Comparison of ENCODE assay signal across 8 mouse cellular contexts in the genomic region with DNA sequence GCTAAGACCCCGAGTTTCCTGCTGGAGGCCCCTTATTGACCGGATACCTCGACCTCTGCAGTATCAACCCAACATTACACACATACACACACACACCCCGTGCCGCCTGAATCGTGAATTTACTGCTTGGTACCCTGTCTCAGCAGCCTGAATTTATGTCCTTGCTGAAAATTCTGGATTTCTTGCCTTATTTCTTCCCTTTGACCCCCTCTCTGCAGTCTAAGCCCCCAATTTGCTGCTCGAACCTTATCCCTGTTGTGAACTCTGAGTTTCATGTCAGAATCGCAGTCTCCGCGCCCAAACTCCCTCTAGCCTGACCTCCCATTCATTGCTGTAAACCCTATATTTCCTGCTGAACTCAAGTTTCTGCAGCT. TPM values are rescaled to one million over a fixed set of nuclear protein-coding genes. Genes with fewer than 3 reads are reported as not detected.
DNase-seq lines count a peak whose midpoint lies in the region; ATAC-seq and TF ChIP-seq lines count a peak whose summit lies in the region.

No protein-coding gene starts in this region.

- peak overlapping the region; percentile 84 for H3K4me3 ChIP-seq in kidney, postnatal 0 days (replicated peaks; ENCODE audit: low read depth, low read length)
- H3K4me3 ChIP-seq in embryonic facial prominence, embryonic 11.5 days (ENCODE audit: low read depth, low read length), result peak overlapping the region; percentile 86
- H3K4me3 ChIP-seq in hindbrain, embryonic 16.5 days (ENCODE audit: low read length), result peak overlapping the region; percentile 91
- peak overlapping the region; percentile 61 for H3K4me3 ChIP-seq in midbrain, postnatal 0 days (ENCODE audit: low read depth, low read length)

- peak overlapping the region; percentile 91 for H3K9ac ChIP-seq in kidney, postnatal 0 days (ENCODE audit: low read depth, low read length)
- H3K9ac ChIP-seq in embryonic facial prominence, embryonic 11.5 days (replicated peaks; ENCODE audit: low read length), result peak overlapping the region; percentile 97
- peak overlapping the region; percentile 98 for H3K9ac ChIP-seq in hindbrain, embryonic 16.5 days (ENCODE audit: low read depth, low read length)
- H3K9ac ChIP-seq in midbrain, postnatal 0 days (replicated peaks; ENCODE audit: low read length, poor library complexity, severe bottlenecking), result peak overlapping the region; percentile 79

- H3K27me3 ChIP-seq in kidney, postnatal 0 days (ENCODE audit: insufficient read depth, low read length), result no peaks in the 10 kb centered on the region
- no peaks in the 10 kb centered on the region; the same call in 1 of the 2 replicates for H3K27me3 ChIP-seq in embryonic facial prominence, embryonic 11.5 days (ENCODE audit: control insufficient read depth, insufficient read depth, low read length)
- no peaks in the 10 kb centered on the region for H3K27me3 ChIP-seq in hindbrain, embryonic 16.5 days (replicated peaks; ENCODE audit: control insufficient read depth, insufficient read depth, low read length)
- H3K27me3 ChIP-seq in midbrain, postnatal 0 days (ENCODE audit: insufficient read depth, low read length), result no peaks in the 10 kb centered on the region

- no peak for DNase-seq in kidney, postnatal 0 days (ENCODE audit: low spot score)
- no peak for DNase-seq in kidney, postnatal 14 days
- DNase-seq in embryonic facial prominence, embryonic 11.5 days (ENCODE audit: low spot score), result no peak
- no peak for DNase-seq in midbrain, postnatal 0 days (ENCODE audit: low spot score)
- no peak for DNase-seq in cerebellum, postnatal 4 days (ENCODE audit: low spot score in 2 of 2)
- DNase-seq in layer of hippocampus, postnatal 10 days (ENCODE audit: low spot score in 2 of 2), result no peak
- DNase-seq in thymus, postnatal 25 days, result no peak

- H3K27ac ChIP-seq in kidney, postnatal 0 days, result peak overlapping the region; percentile 91
- peak overlapping the region; percentile 94; the same call in 1 of the 2 replicates for H3K27ac ChIP-seq in embryonic facial prominence, embryonic 11.5 days (replicated peaks; ENCODE audit: low read depth, low read length)
- H3K27ac ChIP-seq in hindbrain, embryonic 16.5 days (ENCODE audit: low read depth, low read length), result peak overlapping the region; percentile 97
- peak overlapping the region; percentile 92 for H3K27ac ChIP-seq in midbrain, postnatal 0 days (ENCODE audit: low read depth, low read length)

- peaks cover 24% of the 10 kb centered on the region for H3K4me1 ChIP-seq in kidney, postnatal 0 days (replicated peaks; ENCODE audit: insufficient read depth, low read length)
- peaks cover 9% of the 10 kb centered on the region for H3K4me1 ChIP-seq in embryonic facial prominence, embryonic 11.5 days (ENCODE audit: control insufficient read depth, insufficient read depth, low read length)
- peaks cover 23% of the 10 kb centered on the region for H3K4me1 ChIP-seq in hindbrain, embryonic 16.5 days (ENCODE audit: control insufficient read depth, insufficient read depth, low read depth, low read length)
- peaks cover 15% of the 10 kb centered on the region for H3K4me1 ChIP-seq in midbrain, postnatal 0 days (ENCODE audit: insufficient read depth, low read length)

- no peaks in the 10 kb centered on the region for H3K9me3 ChIP-seq in kidney, postnatal 0 days (replicated peaks; ENCODE audit: low read length)
- H3K9me3 ChIP-seq in embryonic facial prominence, embryonic 11.5 days (replicated peaks; ENCODE audit: control insufficient read depth, low read length), result no peaks in the 10 kb centered on the region
- no peaks in the 10 kb centered on the region for H3K9me3 ChIP-seq in hindbrain, embryonic 16.5 days (ENCODE audit: control insufficient read depth, low read length)
- H3K9me3 ChIP-seq in midbrain, postnatal 0 days (ENCODE audit: low read length), result no peaks in the 10 kb centered on the region

- no peak for TF ChIP-seq CTCF in kidney, postnatal 0 days (IDR thresholded peaks at IDR 0.05; ENCODE audit: low read depth)
- no peak for TF ChIP-seq CTCF in midbrain, postnatal 0 days (IDR thresholded peaks at IDR 0.05)

- ATAC-seq in kidney, postnatal 0 days (replicated peaks; ENCODE audit: low FRiP score, low read depth), result no peak
- ATAC-seq in embryonic facial prominence, embryonic 11.5 days (replicated peaks; ENCODE audit: insufficient number of reproducible peaks, low FRiP score, low TSS enrichment, low read depth), result no peak
- no peak; the same call in 1 of the 2 replicates for ATAC-seq in hindbrain, embryonic 16.5 days
- ATAC-seq in midbrain, postnatal 0 days (ENCODE audit: low FRiP score), result peak; percentile 8; the same call in 1 of the 2 replicates

- WGBS in kidney, postnatal 0 days, result under 1% methylated on average over 10 of the region's 10 CpGs
- WGBS in embryonic facial prominence, embryonic 11.5 days, result 5% methylated on average over 10 of the region's 10 CpGs
- WGBS in hindbrain, embryonic 16.5 days, result 6% methylated on average over 10 of the region's 10 CpGs
- 4% methylated on average over 10 of the region's 10 CpGs for WGBS in midbrain, postnatal 0 days

- peak overlapping the region; percentile 93 for H3K4me2 ChIP-seq in kidney, postnatal 0 days (ENCODE audit: low read length)
- peak overlapping the region; percentile 75 for H3K4me2 ChIP-seq in embryonic facial prominence, embryonic 11.5 days (ENCODE audit: low read depth, low read length)
- peak overlapping the region; percentile 92 for H3K4me2 ChIP-seq in hindbrain, embryonic 16.5 days (ENCODE audit: low read length)
- H3K4me2 ChIP-seq in midbrain, postnatal 0 days (ENCODE audit: low read depth, low read length, poor library complexity, severe bottlenecking), result peak overlapping the region; percentile 90

- peaks cover 20% of the 10 kb centered on the region; the same call in 1 of the 2 replicates for H3K36me3 ChIP-seq in kidney, postnatal 0 days (ENCODE audit: insufficient read depth, low read length)
- H3K36me3 ChIP-seq in embryonic facial prominence, embryonic 11.5 days (replicated peaks; ENCODE audit: control insufficient read depth, insufficient read depth, low read depth, low read length), result no peaks in the 10 kb centered on the region; the same call in 1 of the 2 replicates
- peaks cover 2% of the 10 kb centered on the region; the same call in 1 of the 2 replicates for H3K36me3 ChIP-seq in hindbrain, embryonic 16.5 days (ENCODE audit: control insufficient read depth, insufficient read depth, low read length)
- peaks cover 8% of the 10 kb centered on the region for H3K36me3 ChIP-seq in midbrain, postnatal 0 days (ENCODE audit: insufficient read depth, low read length)

RNA-seq across cellular contexts. Expression of a gene that starts 0.9 kb away (rescaled TPM):
- 44.2 and 52.7 TPM in 2 replicates for polyA plus RNA-seq in kidney, postnatal 0 days (2015; fragmentation: Nextera tagmentation; extraction: Ambion mirVana)
- polyA plus RNA-seq in embryonic facial prominence, embryonic 11.5 days (2014; fragmentation: Nextera tagmentation; extraction: Ambion mirVana), result 75.1 and 94.3 TPM in 2 replicates
- polyA plus RNA-seq in hindbrain, embryonic 16.5 days (2015; fragmentation: Nextera tagmentation; extraction: Ambion mirVana), result 38.0 and 38.7 TPM in 2 replicates
- 45.1 and 60.9 TPM in 2 replicates for total RNA-seq in midbrain, postnatal 0 days (2014; rRNA removed)
- 42.4 and 49.6 TPM in 2 replicates for polyA plus RNA-seq in midbrain, postnatal 0 days (2015; fragmentation: Nextera tagmentation; extraction: Ambion mirVana)
- 10 to 100 TPM; 40.3 to 46.6 TPM for total RNA-seq in layer of hippocampus, postnatal 10 days (2021)

RNA-seq across cellular contexts. Expression of a gene that starts 21.8 kb away (rescaled TPM):
- polyA plus RNA-seq in kidney, postnatal 0 days (2015; fragmentation: Nextera tagmentation; extraction: Ambion mirVana), result 537 and 556 TPM in 2 replicates
- 221 and 253 TPM in 2 replicates for polyA plus RNA-seq in embryonic facial prominence, embryonic 11.5 days (2014; fragmentation: Nextera tagmentation; extraction: Ambion mirVana)
- 349 and 361 TPM in 2 replicates for polyA plus RNA-seq in hindbrain, embryonic 16.5 days (2015; fragmentation: Nextera tagmentation; extraction: Ambion mirVana)
- 193 and 201 TPM in 2 replicates for total RNA-seq in midbrain, postnatal 0 days (2014; rRNA removed)
- polyA plus RNA-seq in midbrain, postnatal 0 days (2015; fragmentation: Nextera tagmentation; extraction: Ambion mirVana), result 358 and 388 TPM in 2 replicates
- 100 to 1,000 TPM; 143 to 152 TPM for total RNA-seq in layer of hippocampus, postnatal 10 days (2021)

RNA-seq across cellular contexts. Expression of a gene that starts 33.7 kb away (rescaled TPM):
- polyA plus RNA-seq in kidney, postnatal 0 days (2015; fragmentation: Nextera tagmentation; extraction: Ambion mirVana), result 25.5 and 26.0 TPM in 2 replicates
- polyA plus RNA-seq in embryonic facial prominence, embryonic 11.5 days (2014; fragmentation: Nextera tagmentation; extraction: Ambion mirVana), result 21.9 and 22.4 TPM in 2 replicates
- polyA plus RNA-seq in hindbrain, embryonic 16.5 days (2015; fragmentation: Nextera tagmentation; extraction: Ambion mirVana), result 31.8 and 32.6 TPM in 2 replicates
- total RNA-seq in midbrain, postnatal 0 days (2014; rRNA removed), result 12.5 and 14.3 TPM in 2 replicates
- polyA plus RNA-seq in midbrain, postnatal 0 days (2015; fragmentation: Nextera tagmentation; extraction: Ambion mirVana), result 16.8 and 19.6 TPM in 2 replicates
- total RNA-seq in layer of hippocampus, postnatal 10 days (2021), result 10 to 100 TPM; 27.8 to 31.5 TPM

RNA-seq across cellular contexts. Expression of a gene that starts 34.1 kb away (rescaled TPM):
- polyA plus RNA-seq in kidney, postnatal 0 days (2015; fragmentation: Nextera tagmentation; extraction: Ambion mirVana), result 43.7 and 44.6 TPM in 2 replicates
- 40.9 and 44.7 TPM in 2 replicates for polyA plus RNA-seq in embryonic facial prominence, embryonic 11.5 days (2014; fragmentation: Nextera tagmentation; extraction: Ambion mirVana)
- polyA plus RNA-seq in hindbrain, embryonic 16.5 days (2015; fragmentation: Nextera tagmentation; extraction: Ambion mirVana), result 38.4 and 38.5 TPM in 2 replicates
- 107 and 109 TPM in 2 replicates for total RNA-seq in midbrain, postnatal 0 days (2014; rRNA removed)
- polyA plus RNA-seq in midbrain, postnatal 0 days (2015; fragmentation: Nextera tagmentation; extraction: Ambion mirVana), result 34.2 and 34.5 TPM in 2 replicates
- total RNA-seq in layer of hippocampus, postnatal 10 days (2021), result 10 to 100 TPM; 94.6 to 96.3 TPM

RNA-seq across cellular contexts. Expression of a gene that starts 47.9 kb away (rescaled TPM):
- polyA plus RNA-seq in kidney, postnatal 0 days (2015; fragmentation: Nextera tagmentation; extraction: Ambion mirVana), result 10.2 and 10.5 TPM in 2 replicates
- polyA plus RNA-seq in embryonic facial prominence, embryonic 11.5 days (2014; fragmentation: Nextera tagmentation; extraction: Ambion mirVana), result 34.6 and 42.3 TPM in 2 replicates
- 21.5 and 22.7 TPM in 2 replicates for polyA plus RNA-seq in hindbrain, embryonic 16.5 days (2015; fragmentation: Nextera tagmentation; extraction: Ambion mirVana)
- 45.1 and 51.1 TPM in 2 replicates for total RNA-seq in midbrain, postnatal 0 days (2014; rRNA removed)
- polyA plus RNA-seq in midbrain, postnatal 0 days (2015; fragmentation: Nextera tagmentation; extraction: Ambion mirVana), result 52.1 and 58.4 TPM in 2 replicates
- total RNA-seq in layer of hippocampus, postnatal 10 days (2021), result 10 to 100 TPM; 16.8 to 19.8 TPM
